Mouse (Mus musculus): ENCODE data around the gene Kcnk1.

DNA sequence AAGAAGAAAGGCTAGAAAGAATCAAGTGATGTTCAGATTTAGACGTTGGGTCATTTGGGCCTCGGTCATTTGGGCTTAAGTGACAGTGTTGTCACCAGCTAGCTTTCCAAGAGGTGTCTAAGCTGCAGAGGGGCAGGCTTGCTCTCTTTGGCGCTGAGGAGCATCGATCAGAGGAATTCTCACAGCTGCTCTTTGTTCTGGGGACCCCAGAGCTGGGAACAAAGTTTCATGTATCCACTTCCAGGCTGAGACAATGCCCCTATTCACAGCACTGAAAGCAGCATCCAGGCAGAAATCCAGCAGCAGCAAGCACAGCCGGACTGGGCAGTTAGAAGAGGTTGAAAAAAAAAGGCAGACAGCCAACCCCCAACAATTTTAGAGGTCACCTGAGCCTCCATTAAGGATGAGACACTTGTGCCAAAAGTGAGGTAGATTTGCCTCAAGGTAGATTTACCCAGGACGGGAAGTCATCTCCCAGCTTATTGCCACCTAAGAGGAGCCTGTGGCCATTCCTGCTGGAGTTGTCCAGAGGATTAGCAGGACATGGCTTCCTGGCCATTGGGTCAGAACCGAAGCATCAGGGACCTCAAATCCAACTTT is 78.3 kb downstream of the Kcnk1 start:
- TF ChIP-seq CTCF (IDR thresholded peaks at IDR 0.05; ENCODE audit: borderline replicate concordance, insufficient read depth, low read depth, low read length) (no peak), POLR2A (IDR thresholded peaks at IDR 0.05; ENCODE audit: borderline replicate concordance, insufficient read depth, low read length) (no peak)
